Mouse (Mus musculus): ENCODE results near the gene Etv3. TPM values are rescaled to one million over a fixed set of nuclear protein-coding genes. Genes with fewer than 3 reads are reported as not detected.
"Not testable (repeated sequence)": the region's sequence is repeated elsewhere in the genome, so short reads cannot be mapped to it uniquely, and the experiment has no call there.

Gene Etv3
- polyA plus RNA-seq (2015; fragmentation: Nextera tagmentation; extraction: Ambion mirVana) = 16.9 and 20.3 TPM in 2 replicates

DNA sequence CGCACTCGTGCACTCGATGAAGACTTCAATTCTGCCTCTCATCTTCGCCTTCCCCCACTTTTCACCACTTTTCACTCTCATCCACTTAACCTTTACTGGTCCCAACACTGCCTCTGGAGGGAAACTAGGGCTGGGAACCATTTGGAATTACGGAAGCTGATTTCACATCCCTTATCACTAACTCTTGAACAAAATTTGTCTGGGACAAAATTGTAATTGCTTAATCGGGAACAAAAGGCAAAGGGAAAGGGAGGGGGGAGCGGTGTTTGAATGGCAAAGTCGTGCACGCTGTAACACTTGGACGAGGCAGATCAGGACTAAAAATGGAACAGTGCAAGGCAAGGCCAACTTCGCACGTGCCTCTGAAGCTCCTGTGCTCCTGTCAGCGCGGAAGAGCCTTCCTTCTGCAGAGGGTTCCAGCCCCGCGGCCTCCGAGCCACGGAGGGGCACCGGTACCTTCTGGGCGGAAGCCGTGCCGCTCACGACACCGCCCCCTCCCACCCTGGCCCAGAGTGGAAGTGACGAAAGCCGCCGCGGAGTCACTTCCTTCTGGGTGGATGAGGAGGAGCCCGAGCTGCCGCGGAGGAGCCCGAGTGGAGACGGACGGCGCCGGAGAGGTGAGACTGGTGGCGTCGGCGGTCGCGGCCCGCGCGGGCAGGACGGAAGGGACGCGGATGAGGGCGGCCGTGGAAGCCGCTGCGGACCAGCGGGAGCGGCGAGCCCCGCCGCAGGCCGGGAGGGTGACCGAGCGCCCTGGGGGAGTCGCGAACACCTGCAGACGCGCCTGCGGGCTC lies at the start of gene Etv3:
Etv3 (plus strand) TSS at position 365 of the 794 bp plus-strand sequence.
- peak within 1 kb of the TSS; percentile 99 for H3K4me3 ChIP-seq (ENCODE audit: low read length)
- no peaks in the 10 kb centered on the region for H3K27me3 ChIP-seq (ENCODE audit: control insufficient read depth, insufficient read depth, low read depth, low read length)
- H3K9ac ChIP-seq (ENCODE audit: low read length) = peak within 1 kb of the TSS; percentile 99
- peak within 1 kb of the TSS; percentile 90 for H3K4me2 ChIP-seq (ENCODE audit: low read depth, low read length)
- peak within 1 kb of the TSS; percentile 90 for H3K27ac ChIP-seq (ENCODE audit: low read length)
- ATAC-seq (ENCODE audit: low read depth) = peak; percentile 96
- peaks cover 12% of the 10 kb centered on the region for H3K4me1 ChIP-seq (replicated peaks; ENCODE audit: control insufficient read depth, insufficient read depth, low read length)
- peaks cover 21% of the 10 kb centered on the region for H3K36me3 ChIP-seq (ENCODE audit: control insufficient read depth, insufficient read depth, low read length)
- WGBS = 5% methylated on average over 49 of the region's 64 CpGs
- H3K9me3 ChIP-seq (ENCODE audit: control insufficient read depth, low read length) = no peaks in the 10 kb centered on the region

GRCm38 (mm10) chr3:87477948-87478347 lies 47.3 kb upstream of the Etv3 start:
- not testable (repeated sequence) for H3K27me3 ChIP-seq (ENCODE audit: control insufficient read depth, insufficient read depth, low read depth, low read length); H3K27ac ChIP-seq (ENCODE audit: low read length); H3K36me3 ChIP-seq (ENCODE audit: control insufficient read depth, insufficient read depth, low read length); H3K4me1 ChIP-seq (replicated peaks; ENCODE audit: control insufficient read depth, insufficient read depth, low read length); H3K9ac ChIP-seq (ENCODE audit: low read length); ATAC-seq (ENCODE audit: low read depth); H3K9me3 ChIP-seq (ENCODE audit: control insufficient read depth, low read length); H3K4me3 ChIP-seq (ENCODE audit: low read length); H3K4me2 ChIP-seq (ENCODE audit: low read depth, low read length)
- WGBS = 77% methylated on average over 3 of the region's 3 CpGs

- not testable (repeated sequence) for H3K4me2 ChIP-seq (ENCODE audit: low read depth, low read length); H3K4me1 ChIP-seq (replicated peaks; ENCODE audit: control insufficient read depth, insufficient read depth, low read length); H3K9me3 ChIP-seq (ENCODE audit: control insufficient read depth, low read length); H3K27ac ChIP-seq (ENCODE audit: low read length); ATAC-seq (ENCODE audit: low read depth); H3K36me3 ChIP-seq (ENCODE audit: control insufficient read depth, insufficient read depth, low read length); H3K4me3 ChIP-seq (ENCODE audit: low read length); H3K27me3 ChIP-seq (ENCODE audit: control insufficient read depth, insufficient read depth, low read depth, low read length); H3K9ac ChIP-seq (ENCODE audit: low read length)
- WGBS = 75% methylated on average over 6 of the region's 6 CpGs
Measured at GRCm38 (mm10) chr3:87478596-87478995, 46.6 kb upstream of the Etv3 start.

- H3K9me3 ChIP-seq (ENCODE audit: control insufficient read depth, low read length); H3K4me1 ChIP-seq (replicated peaks; ENCODE audit: control insufficient read depth, insufficient read depth, low read length); H3K27me3 ChIP-seq (ENCODE audit: control insufficient read depth, insufficient read depth, low read depth, low read length); H3K27ac ChIP-seq (ENCODE audit: low read length); ATAC-seq (ENCODE audit: low read depth); H3K4me2 ChIP-seq (ENCODE audit: low read depth, low read length); H3K9ac ChIP-seq (ENCODE audit: low read length); H3K36me3 ChIP-seq (ENCODE audit: control insufficient read depth, insufficient read depth, low read length); H3K4me3 ChIP-seq (ENCODE audit: low read length): not testable (repeated sequence)
Measured at GRCm38 (mm10) chr3:87479230-87479629, 46.0 kb upstream of the Etv3 start.

DNA sequence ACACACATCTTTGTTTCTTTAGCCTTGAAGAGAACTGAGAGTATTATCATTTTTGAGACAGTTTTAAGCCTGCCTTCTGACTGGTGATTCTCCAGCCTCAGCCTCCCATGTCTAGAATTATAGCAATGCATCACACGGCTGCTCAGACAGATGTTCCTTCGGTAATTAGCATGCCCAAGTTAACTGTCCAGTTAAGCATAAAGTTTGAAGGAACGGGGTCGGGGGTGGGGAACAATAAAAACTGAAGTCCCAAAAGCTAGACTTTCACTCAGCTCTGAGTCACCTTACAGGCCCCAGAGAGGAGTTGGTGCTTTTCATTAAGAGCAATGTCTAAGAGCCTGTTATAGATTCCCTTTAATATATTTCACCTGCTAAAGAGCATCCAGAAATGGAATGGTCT lies 37.8 kb upstream of the Etv3 start:
- no peak overlapping the region for H3K4me3 ChIP-seq (ENCODE audit: low read length)
- H3K36me3 ChIP-seq (ENCODE audit: control insufficient read depth, insufficient read depth, low read length) = no peaks in the 10 kb centered on the region
- WGBS = 94% methylated on average over 4 of the region's 4 CpGs
- H3K27me3 ChIP-seq (ENCODE audit: control insufficient read depth, insufficient read depth, low read depth, low read length) = no peaks in the 10 kb centered on the region
- H3K4me2 ChIP-seq (ENCODE audit: low read depth, low read length) = no peak overlapping the region
- no peak for ATAC-seq (ENCODE audit: low read depth)
- H3K4me1 ChIP-seq (replicated peaks; ENCODE audit: control insufficient read depth, insufficient read depth, low read length) = no peaks in the 10 kb centered on the region
- H3K9me3 ChIP-seq (ENCODE audit: control insufficient read depth, low read length) = no peaks in the 10 kb centered on the region
- H3K27ac ChIP-seq (ENCODE audit: low read length) = no peak overlapping the region
- no peak overlapping the region for H3K9ac ChIP-seq (ENCODE audit: low read length)

DNA sequence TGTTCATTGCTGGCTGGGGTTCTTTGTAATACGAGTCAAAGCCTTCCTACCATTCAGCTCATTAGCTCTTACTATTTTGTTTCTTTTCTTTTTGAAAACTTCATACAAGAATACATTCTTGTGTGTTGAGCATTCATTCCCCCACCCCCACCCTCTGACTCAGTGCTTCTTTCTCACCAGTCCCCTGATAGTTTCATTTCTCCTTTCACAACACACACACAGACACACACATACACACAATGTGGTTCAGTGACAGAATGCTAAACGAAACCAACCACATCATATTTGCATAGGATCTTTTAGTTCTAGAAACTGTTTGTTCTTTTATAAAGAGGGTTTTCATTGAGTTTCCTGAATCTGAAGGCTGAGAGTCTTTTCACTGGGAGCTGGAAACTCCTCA lies 37.3 kb upstream of the Etv3 start:
- H3K9ac ChIP-seq (ENCODE audit: low read length) = no peak overlapping the region
- no peak overlapping the region for H3K27ac ChIP-seq (ENCODE audit: low read length)
- no peak overlapping the region for H3K4me3 ChIP-seq (ENCODE audit: low read length)
- 53% methylated on average over 2 of the region's 2 CpGs for WGBS
- no peaks in the 10 kb centered on the region for H3K36me3 ChIP-seq (ENCODE audit: control insufficient read depth, insufficient read depth, low read length)
- no peaks in the 10 kb centered on the region for H3K27me3 ChIP-seq (ENCODE audit: control insufficient read depth, insufficient read depth, low read depth, low read length)
- no peaks in the 10 kb centered on the region for H3K9me3 ChIP-seq (ENCODE audit: control insufficient read depth, low read length)
- no peak overlapping the region for H3K4me2 ChIP-seq (ENCODE audit: low read depth, low read length)
- no peaks in the 10 kb centered on the region for H3K4me1 ChIP-seq (replicated peaks; ENCODE audit: control insufficient read depth, insufficient read depth, low read length)
- no peak for ATAC-seq (ENCODE audit: low read depth)

DNA sequence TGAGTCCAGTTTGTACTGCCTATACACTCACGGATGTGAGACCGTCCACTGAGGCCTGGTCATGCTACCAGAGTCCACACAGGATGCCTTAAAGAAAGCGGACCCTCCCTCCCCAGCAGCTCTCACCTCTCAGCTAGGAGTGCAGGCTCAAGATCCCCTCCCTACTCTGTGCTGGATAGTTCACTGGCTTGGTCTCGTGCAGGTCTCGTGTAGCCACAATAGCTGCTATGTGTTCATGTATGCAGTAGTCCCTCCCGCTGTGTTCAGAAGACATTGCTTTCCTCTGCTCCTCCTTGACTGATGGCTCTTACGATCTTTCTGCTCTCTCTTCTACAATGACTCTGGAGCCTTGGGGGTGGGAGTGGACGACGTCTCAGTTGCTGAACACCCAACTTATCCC lies 26.9 kb upstream of the Etv3 start:
- H3K36me3 ChIP-seq (ENCODE audit: control insufficient read depth, insufficient read depth, low read length) = no peaks in the 10 kb centered on the region
- no peaks in the 10 kb centered on the region; the same call in 1 of the 2 replicates for H3K27me3 ChIP-seq (ENCODE audit: control insufficient read depth, insufficient read depth, low read depth, low read length)
- no peak overlapping the region for H3K4me2 ChIP-seq (ENCODE audit: low read depth, low read length)
- no peak overlapping the region for H3K9ac ChIP-seq (ENCODE audit: low read length)
- H3K4me3 ChIP-seq (ENCODE audit: low read length) = no peak overlapping the region
- H3K9me3 ChIP-seq (ENCODE audit: control insufficient read depth, low read length) = no peaks in the 10 kb centered on the region
- no peak for ATAC-seq (ENCODE audit: low read depth)
- 75% methylated on average over 9 of the region's 9 CpGs for WGBS
- H3K4me1 ChIP-seq (replicated peaks; ENCODE audit: control insufficient read depth, insufficient read depth, low read length) = no peaks in the 10 kb centered on the region
- H3K27ac ChIP-seq (ENCODE audit: low read length) = no peak overlapping the region

DNA sequence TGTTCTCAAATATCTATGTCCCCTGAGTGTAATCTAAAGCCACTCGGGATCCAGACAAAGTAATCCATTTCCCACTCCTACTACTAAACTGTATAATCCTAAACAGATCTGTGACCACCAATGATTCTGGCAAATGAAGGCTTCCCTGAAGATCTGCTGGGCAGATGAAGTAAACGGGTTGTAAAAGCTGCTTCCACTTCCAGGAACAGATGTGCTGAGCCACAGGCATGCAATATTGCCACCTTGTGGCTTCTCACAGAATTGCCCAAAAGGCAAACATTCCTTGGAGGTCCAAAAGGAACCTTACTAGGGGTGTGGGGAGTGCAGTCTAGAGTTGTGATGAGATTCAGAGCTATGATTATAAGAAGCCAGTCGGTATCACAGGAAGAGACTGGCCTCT lies 26.1 kb upstream of the Etv3 start:
- Histone ChIP-seq H3K36me3 (ENCODE audit: control insufficient read depth, insufficient read depth, low read length) (no peaks in the 10 kb centered on the region), H3K9ac (ENCODE audit: low read length) (no peak overlapping the region), H3K4me3 (ENCODE audit: low read length) (no peak overlapping the region), H3K27ac (ENCODE audit: low read length) (no peak overlapping the region), H3K4me1 (replicated peaks; ENCODE audit: control insufficient read depth, insufficient read depth, low read length) (no peaks in the 10 kb centered on the region), H3K4me2 (ENCODE audit: low read depth, low read length) (no peak overlapping the region), H3K9me3 (ENCODE audit: control insufficient read depth, low read length) (no peaks in the 10 kb centered on the region), H3K27me3 (ENCODE audit: control insufficient read depth, insufficient read depth, low read depth, low read length) (no peaks in the 10 kb centered on the region; the same call in 1 of the 2 replicates)
- ATAC-seq (ENCODE audit: low read depth) = 0 out of 2 replicates have a peak, but pooled peaks have one; percentile 47
- 11% methylated on average over 3 of the region's 3 CpGs for WGBS

- peaks cover 2% of the 10 kb centered on the region; the same call in 1 of the 2 replicates for H3K4me1 ChIP-seq (replicated peaks; ENCODE audit: control insufficient read depth, insufficient read depth, low read length)
- no peak overlapping the region for H3K4me2 ChIP-seq (ENCODE audit: low read depth, low read length)
- no peak for ATAC-seq (ENCODE audit: low read depth)
- H3K27me3 ChIP-seq (ENCODE audit: control insufficient read depth, insufficient read depth, low read depth, low read length) = no peaks in the 10 kb centered on the region; the same call in 1 of the 2 replicates
- no peaks in the 10 kb centered on the region for H3K36me3 ChIP-seq (ENCODE audit: control insufficient read depth, insufficient read depth, low read length)
- no peak overlapping the region for H3K9ac ChIP-seq (ENCODE audit: low read length)
- H3K9me3 ChIP-seq (ENCODE audit: control insufficient read depth, low read length) = no peaks in the 10 kb centered on the region
- WGBS = 70% methylated on average over 24 of the region's 24 CpGs
- H3K4me3 ChIP-seq (ENCODE audit: low read length) = no peak overlapping the region
- H3K27ac ChIP-seq (ENCODE audit: low read length) = no peak overlapping the region
Measured at GRCm38 (mm10) chr3:87500088-87501055, 24.8 kb upstream of the Etv3 start.

Data from lung, embryonic 16.5 days (tissue).